Comparison of ENCODE assay signal across 8 mouse cellular contexts in the genomic region with DNA sequence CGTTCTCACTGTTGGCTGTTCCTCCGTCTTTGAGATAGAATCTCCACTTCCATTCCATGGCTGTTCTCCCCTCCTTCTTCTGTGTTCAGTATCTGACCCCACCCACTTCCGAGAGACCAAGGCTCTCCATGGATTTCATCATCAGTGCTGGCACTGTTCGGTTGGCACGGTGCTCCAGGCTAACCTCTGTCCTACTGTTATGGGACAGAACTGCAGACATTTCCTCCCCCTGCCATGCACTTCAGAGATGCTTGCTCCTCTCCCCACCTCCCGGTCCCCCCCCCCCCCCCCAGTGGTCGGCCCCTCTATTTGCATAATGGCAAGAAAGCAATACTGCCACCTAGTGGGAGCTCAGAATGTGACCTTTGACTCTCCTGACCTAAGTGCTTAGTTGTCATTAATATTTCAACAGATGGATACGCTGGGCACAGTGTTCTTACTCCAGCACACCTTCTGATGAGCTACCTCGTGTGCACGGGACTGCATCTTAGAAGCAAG.
DNase-seq lines count a peak whose midpoint lies in the region; ATAC-seq lines count a peak whose summit lies in the region.

No protein-coding gene starts in this region.

- no peaks in the 10 kb centered on the region for H3K36me3 ChIP-seq in hindbrain, embryonic 10.5 days
- no peaks in the 10 kb centered on the region for H3K36me3 ChIP-seq in hindbrain, embryonic 13.5 days
- H3K36me3 ChIP-seq in limb, embryonic 13.5 days: no peaks in the 10 kb centered on the region

- H3K4me3 ChIP-seq in hindbrain, embryonic 10.5 days: peak overlapping the region; percentile 27
- no peak overlapping the region for H3K4me3 ChIP-seq in hindbrain, embryonic 13.5 days
- H3K4me3 ChIP-seq in limb, embryonic 13.5 days: no peak overlapping the region

- no peaks in the 10 kb centered on the region for H3K27me3 ChIP-seq in hindbrain, embryonic 10.5 days (ENCODE audit: insufficient read depth, poor library complexity, severe bottlenecking)
- H3K27me3 ChIP-seq in hindbrain, embryonic 13.5 days: no peaks in the 10 kb centered on the region
- H3K27me3 ChIP-seq in limb, embryonic 13.5 days: no peaks in the 10 kb centered on the region

- 45% methylated on average over 10 of the region's 10 CpGs for WGBS in hindbrain, embryonic 10.5 days
- WGBS in hindbrain, embryonic 13.5 days: 49% methylated on average over 10 of the region's 10 CpGs
- 45% methylated on average over 10 of the region's 10 CpGs for WGBS in limb, embryonic 13.5 days

- ATAC-seq in hindbrain, embryonic 13.5 days (ENCODE audit: low FRiP score): no peak
- ATAC-seq in limb, embryonic 13.5 days (ENCODE audit: low FRiP score, low read depth): peak; percentile 54; the same call in 1 of the 2 replicates
- ATAC-seq in monocyte, adult 5-6 weeks (replicated peaks; ENCODE audit: insufficient number of reproducible peaks, low FRiP score, low TSS enrichment, poor library complexity, severe bottlenecking): peak; percentile 64

- no peaks in the 10 kb centered on the region for H3K9me3 ChIP-seq in hindbrain, embryonic 10.5 days
- no peaks in the 10 kb centered on the region for H3K9me3 ChIP-seq in hindbrain, embryonic 13.5 days
- no peaks in the 10 kb centered on the region for H3K9me3 ChIP-seq in limb, embryonic 13.5 days

- intact Hi-C loops in heart, postnatal 14 days (cut with DNase I): loop anchor here (2.0 kb wide), 2 partner anchors 130 to 154 kb away; no protein-coding TSS in a partner anchor

- no peak overlapping the region for H3K4me2 ChIP-seq in hindbrain, embryonic 13.5 days
- 0 out of 2 replicates have a peak overlapping the region, but pooled peaks have one; percentile 16 for H3K4me2 ChIP-seq in limb, embryonic 13.5 days (replicated peaks)

- peaks cover 19% of the 10 kb centered on the region for H3K4me1 ChIP-seq in hindbrain, embryonic 10.5 days (replicated peaks)
- peaks cover 2% of the 10 kb centered on the region; the same call in 1 of the 2 replicates for H3K4me1 ChIP-seq in hindbrain, embryonic 13.5 days (replicated peaks)
- H3K4me1 ChIP-seq in limb, embryonic 13.5 days: no peaks in the 10 kb centered on the region

- H3K9ac ChIP-seq in hindbrain, embryonic 13.5 days: no peak overlapping the region
- H3K9ac ChIP-seq in limb, embryonic 13.5 days: no peak overlapping the region

- DNase-seq in hindbrain, embryonic 10.5 days (ENCODE audit: low spot score): peak; percentile 53
- DNase-seq in adrenal gland, postnatal 25 days: peak; percentile 59
- DNase-seq in fat pad, adult 2 months (ENCODE audit: extremely low read depth, low read depth, low spot score): peak; percentile 23
- DNase-seq in heart, postnatal 14 days: peak; percentile 65 to 75
- no peak for DNase-seq in frontal cortex, postnatal 10 days (ENCODE audit: low spot score in 2 of 2)

- 0 out of 2 replicates have a peak overlapping the region, but pooled peaks have one; percentile 29 for H3K27ac ChIP-seq in hindbrain, embryonic 10.5 days
- no peak overlapping the region for H3K27ac ChIP-seq in hindbrain, embryonic 13.5 days
- H3K27ac ChIP-seq in limb, embryonic 13.5 days: no peak overlapping the region

Comparison
In these comparisons a context has a peak if more than half of its experiments do, and no peak if none do; other contexts are left out.
1. DNase-seq: peak in hindbrain, embryonic 10.5 days (single experiment), adrenal gland, postnatal 25 days (single experiment), fat pad, adult 2 months (single experiment) and heart, postnatal 14 days (2 of 2); none in frontal cortex, postnatal 10 days (0 of 2).